Mouse (Mus musculus) kidney, embryonic 14.5 days (tissue): ENCODE data around the gene Cd8b1. TPM values are rescaled to one million over a fixed set of nuclear protein-coding genes. Genes with fewer than 3 reads are reported as not detected.

Source experiments
- ATAC-seq: fragments of 200-750 bp; cut with Nextera tagmentation; 2 replicates; pipeline ENCODE4 v1.8.0; 2017; ENCODE audit warnings: moderate number of reproducible peaks, mild to moderate bottlenecking, moderate TSS enrichment, moderate library complexity; ENCODE audit not compliant: low FRiP score, low TSS enrichment
- H3K27ac ChIP-seq: fragments of 300-500 bp; sonication (generic); 2 replicates; pipeline ENCODE4 v1.5.1; 2014; ENCODE audit warnings: low read depth, mild to moderate bottlenecking, low read length, moderate library complexity, mixed read lengths
- H3K27me3 ChIP-seq: fragments of 300-500 bp; sonication (generic); 2 replicates; pipeline ENCODE4 v1.6.1; 2014; ENCODE audit warnings: mild to moderate bottlenecking, low read length; ENCODE audit not compliant: control insufficient read depth, insufficient read depth
- H3K36me3 ChIP-seq: fragments of 300-500 bp; sonication (generic); 2 replicates; pipeline ENCODE4 v1.6.1; 2014; ENCODE audit warnings: low read length, mixed read lengths; ENCODE audit not compliant: control insufficient read depth, insufficient read depth
- H3K4me1 ChIP-seq: fragments of 300-500 bp; sonication (generic); 2 replicates; pipeline ENCODE4 v1.6.1; 2014; ENCODE audit warnings: low read length, mixed read lengths; ENCODE audit not compliant: control insufficient read depth, insufficient read depth
- H3K4me2 ChIP-seq: fragments of 300-500 bp; sonication (generic); replicated peaks from 2 replicates; pipeline ENCODE4 v1.6.1; 2014; ENCODE audit warnings: low read depth, mild to moderate bottlenecking, low read length
- H3K4me3 ChIP-seq: fragments of 300-500 bp; sonication (generic); 2 replicates; pipeline ENCODE4 v1.5.1; 2014; ENCODE audit warnings: mild to moderate bottlenecking, low read length
- H3K9ac ChIP-seq: fragments of 300-500 bp; sonication (generic); 2 replicates; pipeline ENCODE4 v1.6.1; 2014; ENCODE audit warnings: low read depth, mild to moderate bottlenecking, low read length, moderate library complexity
- H3K9me3 ChIP-seq: fragments of 300-500 bp; sonication (generic); 2 replicates; pipeline ENCODE4 v1.6.1; 2016; ENCODE audit warnings: low read length; ENCODE audit not compliant: control insufficient read depth
- WGBS: fragments of 180-500 bp; shearing (Covaris S2); extraction: QIAGEN DNeasy Blood & Tissue Kit; methylation state at CpG from one replicate; pipeline ENCODE4 v1.1.7; 2014; 5-methylcytosine and 5-hydroxymethylcytosine counted together
- polyA plus RNA-seq: library from polyadenylated mRNA; unstranded; fragments of >200 nt; fragmentation: Nextera tagmentation; extraction: Ambion mirVana; gene quantifications from 2 replicates; pipeline ENCODE4 v1.2.1, GENCODE M21; 2014

The Cd8b1 gene
- polyA plus RNA-seq, 1 experiment from 2014 or later = not detected

DNA sequence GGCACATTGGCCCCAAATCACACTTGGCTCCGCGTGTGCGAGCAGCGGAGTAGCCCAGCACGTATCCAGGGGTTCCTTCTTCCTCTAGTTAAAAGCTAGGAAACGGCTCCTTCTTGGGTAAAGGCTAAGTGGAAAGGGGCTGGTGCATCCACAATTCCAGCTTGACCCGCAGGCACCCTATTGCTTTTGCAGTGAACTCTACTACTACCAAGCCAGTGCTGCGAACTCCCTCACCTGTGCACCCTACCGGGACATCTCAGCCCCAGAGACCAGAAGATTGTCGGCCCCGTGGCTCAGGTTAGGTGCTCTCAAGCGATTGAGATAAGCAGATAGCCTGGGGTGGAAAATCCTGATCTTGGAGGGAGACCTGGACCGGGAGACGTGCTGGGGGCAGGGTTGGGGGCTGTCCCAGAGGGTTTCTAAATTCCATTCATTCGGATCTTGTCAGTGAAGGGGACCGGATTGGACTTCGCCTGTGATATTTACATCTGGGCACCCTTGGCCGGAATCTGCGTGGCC, 51.8 kb downstream of the Cd8b1 start:
- H3K9ac ChIP-seq = no peak overlapping the region
- H3K9me3 ChIP-seq = no peaks in the 10 kb centered on the region
- H3K27me3 ChIP-seq = no peaks in the 10 kb centered on the region
- no peak overlapping the region for H3K4me2 ChIP-seq
- H3K27ac ChIP-seq = no peak overlapping the region
- H3K4me1 ChIP-seq = no peaks in the 10 kb centered on the region
- no peaks in the 10 kb centered on the region for H3K36me3 ChIP-seq
- no peak for ATAC-seq
- WGBS = 90% methylated on average over 19 of the region's 19 CpGs
- H3K4me3 ChIP-seq = no peak overlapping the region

DNA sequence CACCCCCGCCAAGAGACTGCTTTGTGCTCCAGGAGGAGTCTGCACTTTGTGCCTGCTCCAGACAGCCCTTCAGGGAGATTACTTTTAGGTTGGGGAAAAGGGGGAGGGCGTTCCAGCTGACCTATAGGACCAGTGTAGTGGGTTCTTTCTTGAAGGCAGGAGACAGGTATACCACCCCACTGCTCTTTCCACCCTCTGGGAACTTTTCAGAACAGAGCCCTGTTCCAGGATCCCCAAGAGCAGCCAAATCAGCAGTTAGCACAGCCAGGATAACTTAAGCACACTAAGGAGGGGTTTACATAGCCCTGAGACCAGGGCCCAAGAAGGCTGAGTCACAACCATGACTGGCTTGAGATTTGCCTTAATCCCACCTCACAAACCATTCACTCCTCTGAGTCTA, 52.3 kb downstream of the Cd8b1 start:
- no peaks in the 10 kb centered on the region for H3K27me3 ChIP-seq
- 81% methylated on average over 2 of the region's 2 CpGs for WGBS
- no peak for ATAC-seq

DNA sequence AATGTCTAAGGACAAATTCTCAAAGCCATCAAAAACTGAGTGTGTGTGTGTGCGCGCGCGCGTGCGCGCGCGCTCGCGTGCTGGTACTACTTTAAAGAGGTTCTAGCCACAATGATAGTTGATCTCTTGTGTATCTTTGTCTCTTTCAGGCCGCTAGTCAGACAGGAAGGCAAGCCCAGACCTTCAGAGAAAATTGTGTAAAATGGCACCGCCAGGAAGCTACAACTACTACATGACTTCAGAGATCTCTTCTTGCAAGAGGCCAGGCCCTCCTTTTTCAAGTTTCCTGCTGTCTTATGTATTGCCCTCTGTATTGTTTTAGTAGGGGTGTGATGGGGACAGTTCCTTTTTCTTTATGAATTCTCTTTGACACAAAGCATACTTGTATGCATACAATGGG, 54.1 kb downstream of the Cd8b1 start:
- Histone ChIP-seq H3K4me1 (no peaks in the 10 kb centered on the region), H3K27ac (no peak overlapping the region), H3K9ac (no peak overlapping the region), H3K36me3 (no peaks in the 10 kb centered on the region), H3K27me3 (no peaks in the 10 kb centered on the region), H3K4me2 (no peak overlapping the region), H3K4me3 (no peak overlapping the region), H3K9me3 (no peaks in the 10 kb centered on the region)
- no peak for ATAC-seq
- WGBS = 97% methylated on average over 13 of the region's 13 CpGs

More for the DNA sequence above, 52.3 kb downstream of the Cd8b1 start:
- no peaks in the 10 kb centered on the region for H3K36me3 ChIP-seq
- no peak overlapping the region for H3K9ac ChIP-seq
- H3K4me1 ChIP-seq = no peaks in the 10 kb centered on the region
- no peak overlapping the region for H3K4me2 ChIP-seq
- H3K27ac ChIP-seq = no peak overlapping the region
- no peaks in the 10 kb centered on the region for H3K9me3 ChIP-seq
- H3K4me3 ChIP-seq = no peak overlapping the region

DNA sequence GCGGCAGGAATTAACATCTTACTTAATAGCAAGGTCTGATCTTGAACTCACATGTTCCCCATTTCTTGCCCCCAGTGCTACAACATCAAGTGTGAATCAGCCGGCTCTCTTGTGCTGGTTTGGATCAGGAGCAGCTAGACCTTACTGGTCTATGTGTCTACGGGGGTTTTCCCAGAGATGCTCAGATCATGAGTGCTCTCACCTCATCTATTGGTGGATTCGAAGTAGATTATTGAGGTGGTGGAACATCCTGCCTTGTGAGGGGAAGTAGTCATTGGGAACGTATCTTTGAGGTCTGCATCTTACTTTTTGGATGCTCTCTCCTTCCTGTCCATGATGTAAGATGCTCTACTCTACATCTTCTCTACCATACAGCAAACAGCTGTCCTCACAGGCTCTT, 59.1 kb downstream of the Cd8b1 start:
- H3K4me2 ChIP-seq = no peak overlapping the region
- no peak for ATAC-seq
- no peak overlapping the region for H3K4me3 ChIP-seq
- no peak overlapping the region for H3K9ac ChIP-seq
- no peaks in the 10 kb centered on the region for H3K36me3 ChIP-seq
- H3K4me1 ChIP-seq = no peaks in the 10 kb centered on the region
- H3K27me3 ChIP-seq = no peaks in the 10 kb centered on the region
- 90% methylated on average over 5 of the region's 5 CpGs for WGBS
- no peak overlapping the region for H3K27ac ChIP-seq
- no peaks in the 10 kb centered on the region for H3K9me3 ChIP-seq

Other genes starting within 250 kb of the Cd8b1 start
- 21.4 and 25.7 TPM in 2 replicates for gene Thnsl2, start 178.3 kb upstream of the Cd8b1 start, polyA plus RNA-seq
- 0.43 TPM in 1 of 2 replicates, not detected in the other for gene Fabp1, start 123.0 kb upstream of the Cd8b1 start, polyA plus RNA-seq
- gene Krcc1, start 51.1 kb upstream of the Cd8b1 start, polyA plus RNA-seq = 52.2 and 53.3 TPM in 2 replicates
- gene Smyd1, start 555 bp upstream of the Cd8b1 start, polyA plus RNA-seq = 0.17 and 0.19 TPM in 2 replicates
- gene Cd8a, start 50.6 kb downstream of the Cd8b1 start, polyA plus RNA-seq = not detected in 2 replicates
- gene Rmnd5a, start 117.8 kb downstream of the Cd8b1 start, polyA plus RNA-seq = 11.2 and 13.0 TPM in 2 replicates
- 14.8 and 20.1 TPM in 2 replicates for gene Rnf103, start 171.1 kb downstream of the Cd8b1 start, polyA plus RNA-seq
- 59.9 TPM in 2 replicates for gene Chmp3, start 221.0 kb downstream of the Cd8b1 start, polyA plus RNA-seq